Mouse (Mus musculus) mesoderm, embryonic 11.5 days (tissue): ENCODE results near the gene Nr1h5.

Experiments used
- DNase-seq: peaks from one replicate; pipeline ENCODE4 v3.0.0-alpha.2; 2012; ENCODE audit warnings: low read depth, low spot score

The Nr1h5 gene

GRCm38 (mm10) chr3:102964033-102964432, at the start of gene Nr1h5:
Gene Nr1h5 (minus strand): TSS chr3:102964133.
- DNase-seq: no peak

- DNase-seq: no peak
These were observed 37.7 kb upstream of the Nr1h5 start for GRCm38 (mm10) chr3:103001595-103001994.

- no peak for DNase-seq
These were observed 33.7 kb upstream of the Nr1h5 start for GRCm38 (mm10) chr3:102997591-102997990.

- DNase-seq: no peak
These were observed 33.1 kb upstream of the Nr1h5 start for GRCm38 (mm10) chr3:102997036-102997435.

- peak; percentile 93 for DNase-seq
These were observed 31.8 kb upstream of the Nr1h5 start, which contains the start of gene Sike1 for GRCm38 (mm10) chr3:102995605-102996321. Gene Sike1 (plus strand): TSS chr3:102995708.

- no peak for DNase-seq
These were observed 31.3 kb upstream of the Nr1h5 start for GRCm38 (mm10) chr3:102995233-102995604.

- no peak for DNase-seq
These were observed 29.0 kb upstream of the Nr1h5 start for GRCm38 (mm10) chr3:102992936-102993335.

- no peak for DNase-seq
These were observed 27.1 kb upstream of the Nr1h5 start for GRCm38 (mm10) chr3:102991041-102991440.

- DNase-seq: no peak
These were observed 16.4 kb upstream of the Nr1h5 start for GRCm38 (mm10) chr3:102980349-102980736.

- peak; percentile 59 for DNase-seq
These were observed 15.8 kb upstream of the Nr1h5 start for GRCm38 (mm10) chr3:102979550-102980348.

GRCm38 (mm10) chr3:102976906-102977305, 13.0 kb upstream of the Nr1h5 start:
- no peak for DNase-seq

GRCm38 (mm10) chr3:102970508-102970907, 6.6 kb upstream of the Nr1h5 start:
- no peak for DNase-seq

- peak; percentile 43 for DNase-seq
These were observed 6.1 kb upstream of the Nr1h5 start for GRCm38 (mm10) chr3:102970067-102970466.

- no peak for DNase-seq
These were observed 8.3 kb downstream of the Nr1h5 start for GRCm38 (mm10) chr3:102955596-102955995.

GRCm38 (mm10) chr3:102955143-102955542, 8.8 kb downstream of the Nr1h5 start:
- no peak for DNase-seq

GRCm38 (mm10) chr3:102954476-102954875, 9.5 kb downstream of the Nr1h5 start:
- no peak for DNase-seq

GRCm38 (mm10) chr3:102946861-102947260, 17.1 kb downstream of the Nr1h5 start:
- DNase-seq: no peak

GRCm38 (mm10) chr3:102946312-102946711, 17.6 kb downstream of the Nr1h5 start:
- no peak for DNase-seq

GRCm38 (mm10) chr3:102938100-102938499, 25.8 kb downstream of the Nr1h5 start:
- no peak for DNase-seq

- no peak for DNase-seq
These were observed 28.2 kb downstream of the Nr1h5 start, which contains the start of gene Sycp1 for GRCm38 (mm10) chr3:102935451-102936354. Gene Sycp1 (minus strand): TSS chr3:102936100.

- DNase-seq: no peak
These were observed 64.8 kb downstream of the Nr1h5 start for GRCm38 (mm10) chr3:102899136-102899535.
